Mouse (Mus musculus) megakaryocyte, embryonic 14.5 days (primary cell): Measurements from ENCODE around the gene Dnah5. TPM values are rescaled to one million over a fixed set of nuclear protein-coding genes. Genes with fewer than 3 reads are reported as not detected.

Experiments used
- H3K27me3 ChIP-seq: replicated peaks from 2 replicates; pipeline ENCODE3; 2012; ENCODE audit warnings: inconsistent platforms
- H3K36me3 ChIP-seq: replicated peaks from 2 replicates; pipeline ENCODE3; 2012; ENCODE audit warnings: low read length, inconsistent platforms, mixed read lengths
- H3K4me1 ChIP-seq: 2 replicates; pipeline ENCODE4 v1.6.1; 2012; ENCODE audit warnings: inconsistent platforms
- H3K4me3 ChIP-seq: replicated peaks from 2 replicates; pipeline ENCODE3; 2012; ENCODE audit warnings: moderate library complexity, mild to moderate bottlenecking, inconsistent platforms
- H3K9me3 ChIP-seq: 2 replicates; pipeline ENCODE4 v1.6.1; 2012; ENCODE audit warnings: inconsistent platforms
- FLI1 ChIP-seq: IDR thresholded peaks from 2 replicates; pipeline ENCODE4 v1.6.1; 2012; ENCODE audit warnings: low read length, inconsistent platforms, mixed read lengths
- GATA1 ChIP-seq: IDR thresholded peaks from 3 replicates; pipeline ENCODE4 v1.6.1; 2012; ENCODE audit warnings: mixed read lengths, low read length, inconsistent platforms, borderline replicate concordance
- polyA plus RNA-seq: library from polyadenylated mRNA; stranded (reverse); fragments of >175 nt; gene quantifications from 2 replicates; pipeline ENCODE4 v1.2.3, GENCODE M21; 2012; ENCODE audit warnings: low replicate concordance; ENCODE audit not compliant: insufficient read depth

The Dnah5 gene
- polyA plus RNA-seq, 1 experiment, result 0.01 TPM

- no peak for TF ChIP-seq FLI1
- no peak for TF ChIP-seq GATA1
- peaks cover 4% of the 10 kb centered on the region for H3K4me1 ChIP-seq
- H3K4me3 ChIP-seq, result no peak overlapping the region
- peaks cover 6% of the 10 kb centered on the region for H3K27me3 ChIP-seq
- H3K9me3 ChIP-seq, result no peaks in the 10 kb centered on the region
- no peaks in the 10 kb centered on the region for H3K36me3 ChIP-seq
These were observed 15.8 kb upstream of the Dnah5 start for GRCm38 (mm10) chr15:28187472-28188360.

GRCm38 (mm10) chr15:28188361-28189011 lies 15.1 kb upstream of the Dnah5 start:
- H3K4me3 ChIP-seq, result no peak overlapping the region
- TF ChIP-seq GATA1, result no peak
- TF ChIP-seq FLI1, result no peak
- peaks cover 6% of the 10 kb centered on the region for H3K27me3 ChIP-seq
- no peaks in the 10 kb centered on the region for H3K36me3 ChIP-seq
- H3K9me3 ChIP-seq, result no peaks in the 10 kb centered on the region
- peaks cover 4% of the 10 kb centered on the region for H3K4me1 ChIP-seq

- peak overlapping the region; percentile 78 for H3K4me3 ChIP-seq
- no peaks in the 10 kb centered on the region for H3K9me3 ChIP-seq
- peaks cover 4% of the 10 kb centered on the region for H3K4me1 ChIP-seq
- H3K27me3 ChIP-seq, result peaks cover 6% of the 10 kb centered on the region
- TF ChIP-seq GATA1 (no peak), FLI1 (no peak)
- H3K36me3 ChIP-seq, result no peaks in the 10 kb centered on the region
These were observed 13.9 kb upstream of the Dnah5 start for GRCm38 (mm10) chr15:28189668-28190067.

GRCm38 (mm10) chr15:28198609-28199008 lies 4.9 kb upstream of the Dnah5 start:
- no peaks in the 10 kb centered on the region for H3K27me3 ChIP-seq
- no peaks in the 10 kb centered on the region for H3K9me3 ChIP-seq
- H3K4me1 ChIP-seq, result no peaks in the 10 kb centered on the region
- H3K36me3 ChIP-seq, result no peaks in the 10 kb centered on the region
- TF ChIP-seq FLI1 (no peak), GATA1 (no peak)
- H3K4me3 ChIP-seq, result no peak overlapping the region

GRCm38 (mm10) chr15:28204626-28205025 lies 1.1 kb downstream of the Dnah5 start:
- TF ChIP-seq GATA1 (no peak), FLI1 (no peak)
- Histone ChIP-seq H3K27me3 (no peaks in the 10 kb centered on the region), H3K4me1 (no peaks in the 10 kb centered on the region), H3K4me3 (no peak overlapping the region), H3K36me3 (no peaks in the 10 kb centered on the region), H3K9me3 (no peaks in the 10 kb centered on the region)

GRCm38 (mm10) chr15:28207545-28207944 lies 4.0 kb downstream of the Dnah5 start:
- Histone ChIP-seq H3K9me3 (no peaks in the 10 kb centered on the region), H3K36me3 (no peaks in the 10 kb centered on the region), H3K4me3 (no peak overlapping the region), H3K27me3 (no peaks in the 10 kb centered on the region), H3K4me1 (no peaks in the 10 kb centered on the region)
- TF ChIP-seq GATA1 (no peak), FLI1 (no peak)

GRCm38 (mm10) chr15:28213057-28213456 lies 9.5 kb downstream of the Dnah5 start:
- Histone ChIP-seq H3K4me1 (no peaks in the 10 kb centered on the region), H3K9me3 (no peaks in the 10 kb centered on the region), H3K27me3 (no peaks in the 10 kb centered on the region), H3K4me3 (no peak overlapping the region), H3K36me3 (no peaks in the 10 kb centered on the region)
- TF ChIP-seq FLI1 (no peak), GATA1 (no peak)

GRCm38 (mm10) chr15:28216358-28216757 lies 12.8 kb downstream of the Dnah5 start:
- Histone ChIP-seq H3K4me3 (no peak overlapping the region), H3K9me3 (no peaks in the 10 kb centered on the region), H3K4me1 (no peaks in the 10 kb centered on the region), H3K36me3 (no peaks in the 10 kb centered on the region), H3K27me3 (no peaks in the 10 kb centered on the region)
- TF ChIP-seq FLI1, result no peak
- TF ChIP-seq GATA1, result no peak

GRCm38 (mm10) chr15:28227316-28227715 lies 23.8 kb downstream of the Dnah5 start:
- H3K9me3 ChIP-seq, result no peaks in the 10 kb centered on the region
- H3K4me1 ChIP-seq, result no peaks in the 10 kb centered on the region
- no peaks in the 10 kb centered on the region for H3K36me3 ChIP-seq
- no peaks in the 10 kb centered on the region for H3K27me3 ChIP-seq
- TF ChIP-seq GATA1, result no peak
- TF ChIP-seq FLI1, result no peak
- no peak overlapping the region for H3K4me3 ChIP-seq

- Histone ChIP-seq H3K36me3 (no peaks in the 10 kb centered on the region), H3K4me1 (no peaks in the 10 kb centered on the region), H3K4me3 (no peak overlapping the region), H3K27me3 (no peaks in the 10 kb centered on the region), H3K9me3 (peaks cover 7% of the 10 kb centered on the region; the same call in 1 of the 2 replicates)
- TF ChIP-seq GATA1 (no peak), FLI1 (no peak)
These were observed 56.7 kb downstream of the Dnah5 start for GRCm38 (mm10) chr15:28260250-28260649.
